Mouse (Mus musculus) liver, embryonic 16.5 days (tissue): Measurements from ENCODE around the gene Ttc21a. TPM values are rescaled to one million over a fixed set of nuclear protein-coding genes. Genes with fewer than 3 reads are reported as not detected.

Experiments used
- ATAC-seq: fragments of 200-750 bp; cut with Nextera tagmentation; 2 replicates; pipeline ENCODE4 v1.8.0; 2017; ENCODE audit warnings: low read depth, mild to moderate bottlenecking, moderate number of reproducible peaks, moderate library complexity
- H3K27ac ChIP-seq: fragments of 300-500 bp; sonication (generic); 2 replicates; pipeline ENCODE4 v1.5.1; 2014; ENCODE audit warnings: mild to moderate bottlenecking, low read length
- H3K27me3 ChIP-seq: fragments of 300-500 bp; sonication (generic); 2 replicates; pipeline ENCODE4 v1.6.1; 2014; ENCODE audit warnings: low read depth, low read length, mixed read lengths; ENCODE audit not compliant: control insufficient read depth, insufficient read depth
- H3K36me3 ChIP-seq: fragments of 300-500 bp; sonication (generic); 2 replicates; pipeline ENCODE4 v1.6.1; 2014; ENCODE audit warnings: mild to moderate bottlenecking; ENCODE audit not compliant: control insufficient read depth, insufficient read depth
- H3K4me1 ChIP-seq: fragments of 300-500 bp; sonication (generic); 2 replicates; pipeline ENCODE4 v1.6.1; 2014; ENCODE audit warnings: low read depth, low read length, mixed read lengths; ENCODE audit not compliant: control insufficient read depth
- H3K4me2 ChIP-seq: fragments of 300-500 bp; sonication (generic); 2 replicates; pipeline ENCODE4 v1.6.1; 2014; ENCODE audit warnings: low read depth, low read length, mixed read lengths
- H3K4me3 ChIP-seq: fragments of 300-500 bp; sonication (generic); 2 replicates; pipeline ENCODE4 v1.5.1; 2014; ENCODE audit warnings: low read depth, mild to moderate bottlenecking, low read length
- H3K9ac ChIP-seq: fragments of 300-500 bp; sonication (generic); 2 replicates; pipeline ENCODE4 v1.6.1; 2014; ENCODE audit warnings: low read depth, low read length
- H3K9me3 ChIP-seq: fragments of 300-500 bp; sonication (generic); replicated peaks from 2 replicates; pipeline ENCODE4 v1.6.1; 2016; ENCODE audit warnings: low read length; ENCODE audit not compliant: control insufficient read depth
- WGBS: fragments of 180-500 bp; shearing (Covaris S2); extraction: QIAGEN DNeasy Blood & Tissue Kit; methylation state at CpG from one replicate; pipeline ENCODE4 v1.1.7; 2014; ENCODE audit not compliant: insufficient replicate concordance; 5-methylcytosine and 5-hydroxymethylcytosine counted together
- polyA plus RNA-seq: library from polyadenylated mRNA; unstranded; fragments of >200 nt; fragmentation: Nextera tagmentation; extraction: Ambion mirVana; gene quantifications from 2 replicates; pipeline ENCODE4 v1.2.1, GENCODE M21; 2015

Ttc21a gene
- polyA plus RNA-seq, 1 experiment from 2014 or later, result 0.21 TPM

- Histone ChIP-seq H3K27me3 (peaks cover 17% of the 10 kb centered on the region), H3K36me3 (no peaks in the 10 kb centered on the region), H3K4me3 (peak overlapping the region; percentile 67), H3K9ac (peak overlapping the region; percentile 66), H3K4me1 (peaks cover 57% of the 10 kb centered on the region), H3K27ac (peak overlapping the region; percentile 89), H3K9me3 (no peaks in the 10 kb centered on the region), H3K4me2 (peak overlapping the region; percentile 73)
- under 1% methylated on average over 11 of the region's 11 CpGs for WGBS
- peak; percentile 15; the same call in 1 of the 2 replicates for ATAC-seq
These were observed 44.9 kb downstream of the Ttc21a start for GRCm38 (mm10) chr9:119982241-119982811.

- Histone ChIP-seq H3K36me3 (no peaks in the 10 kb centered on the region), H3K9ac (peak overlapping the region; percentile 66), H3K4me3 (peak overlapping the region; percentile 67), H3K9me3 (no peaks in the 10 kb centered on the region), H3K27ac (peak overlapping the region; percentile 72), H3K27me3 (peaks cover 17% of the 10 kb centered on the region), H3K4me1 (peaks cover 50% of the 10 kb centered on the region), H3K4me2 (peak overlapping the region; percentile 73)
- ATAC-seq, result no peak
- WGBS, result under 1% methylated on average over 44 of the region's 48 CpGs
These were observed 45.6 kb downstream of the Ttc21a start for GRCm38 (mm10) chr9:119982956-119983551.

- H3K4me2 ChIP-seq, result peak overlapping the region; percentile 73
These were observed 46.5 kb downstream of the Ttc21a start for GRCm38 (mm10) chr9:119983585-119984535.

GRCm38 (mm10) chr9:119984536-119985011 lies 47.2 kb downstream of the Ttc21a start, which contains the start of gene Csrnp1:
TSS of gene Csrnp1 (minus strand) at chr9:119984658.
- WGBS, result 15% methylated on average over 14 of the region's 14 CpGs
- H3K4me1 ChIP-seq, result peaks cover 41% of the 10 kb centered on the region
- H3K27me3 ChIP-seq, result peaks cover 17% of the 10 kb centered on the region
- peak within 1 kb of the TSS; percentile 66 for H3K9ac ChIP-seq
- H3K36me3 ChIP-seq, result no peaks in the 10 kb centered on the region
- peak; percentile 8; the same call in 1 of the 2 replicates for ATAC-seq
- H3K9me3 ChIP-seq, result no peaks in the 10 kb centered on the region
- H3K4me3 ChIP-seq, result peak within 1 kb of the TSS; percentile 67
- H3K4me2 ChIP-seq, result peak within 1 kb of the TSS; percentile 73
- H3K27ac ChIP-seq, result peak within 1 kb of the TSS; percentile 72

More at GRCm38 (mm10) chr9:119983585-119984535, 46.5 kb downstream of the Ttc21a start:
- ATAC-seq, result peak; percentile 80
- H3K9me3 ChIP-seq, result no peaks in the 10 kb centered on the region
- peaks cover 17% of the 10 kb centered on the region for H3K27me3 ChIP-seq
- peak overlapping the region; percentile 72 for H3K27ac ChIP-seq
- peak overlapping the region; percentile 67 for H3K4me3 ChIP-seq
- H3K9ac ChIP-seq, result peak overlapping the region; percentile 66
- H3K36me3 ChIP-seq, result no peaks in the 10 kb centered on the region
- WGBS, result 2% methylated on average over 72 of the region's 79 CpGs
- H3K4me1 ChIP-seq, result peaks cover 43% of the 10 kb centered on the region

GRCm38 (mm10) chr9:119985881-119986574 lies 48.6 kb downstream of the Ttc21a start:
- no peak overlapping the region for H3K4me2 ChIP-seq
- 73% methylated on average over 10 of the region's 10 CpGs for WGBS
- no peak overlapping the region for H3K4me3 ChIP-seq
- H3K27ac ChIP-seq, result no peak overlapping the region
- H3K27me3 ChIP-seq, result peaks cover 17% of the 10 kb centered on the region
- no peaks in the 10 kb centered on the region for H3K9me3 ChIP-seq
- no peak for ATAC-seq
- H3K4me1 ChIP-seq, result peaks cover 28% of the 10 kb centered on the region
- H3K36me3 ChIP-seq, result no peaks in the 10 kb centered on the region
- H3K9ac ChIP-seq, result no peak overlapping the region

GRCm38 (mm10) chr9:119988304-119988703 lies 50.9 kb downstream of the Ttc21a start:
- Histone ChIP-seq H3K4me1 (peaks cover 8% of the 10 kb centered on the region), H3K36me3 (no peaks in the 10 kb centered on the region), H3K9me3 (no peaks in the 10 kb centered on the region), H3K27ac (no peak overlapping the region), H3K9ac (no peak overlapping the region), H3K4me2 (no peak overlapping the region), H3K4me3 (no peak overlapping the region), H3K27me3 (peaks cover 11% of the 10 kb centered on the region)
- WGBS, result 45% methylated on average over 7 of the region's 7 CpGs
- no peak for ATAC-seq

GRCm38 (mm10) chr9:119991310-119991709 lies 53.9 kb downstream of the Ttc21a start:
- no peak overlapping the region for H3K9ac ChIP-seq
- H3K27me3 ChIP-seq, result no peaks in the 10 kb centered on the region
- no peak overlapping the region for H3K27ac ChIP-seq
- no peaks in the 10 kb centered on the region for H3K36me3 ChIP-seq
- ATAC-seq, result no peak
- no peaks in the 10 kb centered on the region for H3K4me1 ChIP-seq
- WGBS, result 51% methylated on average over 5 of the region's 5 CpGs
- H3K4me2 ChIP-seq, result no peak overlapping the region
- H3K9me3 ChIP-seq, result no peaks in the 10 kb centered on the region
- H3K4me3 ChIP-seq, result no peak overlapping the region

- Histone ChIP-seq H3K36me3 (no peaks in the 10 kb centered on the region), H3K27ac (no peak overlapping the region), H3K9ac (no peak overlapping the region), H3K4me3 (no peak overlapping the region), H3K27me3 (no peaks in the 10 kb centered on the region), H3K4me1 (no peaks in the 10 kb centered on the region), H3K4me2 (no peak overlapping the region), H3K9me3 (no peaks in the 10 kb centered on the region)
- 24% methylated on average over 10 of the region's 10 CpGs for WGBS
- ATAC-seq, result no peak
These were observed 55.9 kb downstream of the Ttc21a start for GRCm38 (mm10) chr9:119993092-119993844.
